Mouse (Mus musculus): ENCODE results near the gene 4930449I24Rik. TPM values are rescaled to one million over a fixed set of nuclear protein-coding genes. Genes with fewer than 3 reads are reported as not detected.
"Not testable (repeated sequence)": the region's sequence is repeated elsewhere in the genome, so short reads cannot be mapped to it uniquely, and the experiment has no call there.

The 4930449I24Rik gene
- polyA plus RNA-seq (2015; fragmentation: Nextera tagmentation; extraction: Ambion mirVana), result not detected in 2 replicates

DNA sequence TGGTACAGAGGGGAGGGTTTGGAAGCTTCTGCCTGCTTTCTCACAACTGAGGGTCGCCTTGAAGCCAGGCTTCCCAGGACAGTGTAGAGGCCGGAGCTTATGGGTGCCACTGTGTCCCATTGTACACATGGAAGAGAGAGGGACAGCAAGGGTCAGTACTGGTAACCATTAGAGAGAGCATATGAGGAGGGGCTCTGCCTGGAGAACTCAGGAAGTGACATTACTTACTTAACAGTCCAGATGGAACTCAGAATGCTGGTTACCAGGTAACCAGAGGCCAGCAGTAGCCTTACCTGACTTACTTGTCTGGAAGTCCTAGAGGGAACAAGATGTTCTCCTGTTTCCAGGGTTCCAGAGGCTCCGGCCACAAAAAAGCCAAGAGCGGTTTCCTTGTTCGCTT lies at the start of gene 4930449I24Rik:
4930449I24Rik (plus strand) TSS at position 301 of the 400 bp plus-strand sequence.
- H3K9ac ChIP-seq (replicated peaks; ENCODE audit: low read length); H3K27me3 ChIP-seq (ENCODE audit: insufficient read depth, low read length); H3K4me1 ChIP-seq (ENCODE audit: insufficient read depth, low read length); H3K9me3 ChIP-seq (ENCODE audit: low read length); H3K4me2 ChIP-seq (replicated peaks; ENCODE audit: low read depth, low read length); H3K27ac ChIP-seq (ENCODE audit: low read length); ATAC-seq (ENCODE audit: low FRiP score, low TSS enrichment); H3K4me3 ChIP-seq (ENCODE audit: low read length); H3K36me3 ChIP-seq (ENCODE audit: insufficient read depth, low read length): not testable (repeated sequence)
- no CpG with 5 or more reads among the region's 5 CpGs for WGBS

DNA sequence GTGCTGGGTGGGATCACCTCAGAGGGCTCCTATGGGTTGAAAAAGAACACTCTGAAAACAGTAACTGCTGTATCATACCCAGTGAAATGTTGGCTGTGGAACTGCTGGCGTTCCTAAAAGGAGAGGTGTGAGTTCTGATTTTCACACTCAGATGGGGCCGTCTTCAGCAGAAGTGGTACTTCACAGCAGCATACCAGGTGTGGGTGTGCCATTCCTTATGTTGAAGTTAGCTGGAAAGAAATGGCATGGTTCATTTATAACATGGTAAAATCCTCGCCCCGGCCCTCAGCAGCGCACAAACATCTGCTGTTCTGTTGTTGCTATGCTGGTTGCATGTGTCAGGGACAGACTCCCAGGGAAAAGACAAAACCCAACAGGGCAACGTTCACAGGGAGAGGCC lies 48.6 kb upstream of the 4930449I24Rik start:
- no peaks in the 10 kb centered on the region for H3K9me3 ChIP-seq (ENCODE audit: low read length)
- no peaks in the 10 kb centered on the region for H3K27me3 ChIP-seq (ENCODE audit: insufficient read depth, low read length)
- H3K9ac ChIP-seq (replicated peaks; ENCODE audit: low read length), result no peak overlapping the region
- H3K36me3 ChIP-seq (ENCODE audit: insufficient read depth, low read length), result peaks cover 5% of the 10 kb centered on the region; the same call in 1 of the 2 replicates
- 89% methylated on average over 6 of the region's 6 CpGs for WGBS
- no peak overlapping the region for H3K4me2 ChIP-seq (replicated peaks; ENCODE audit: low read depth, low read length)
- H3K4me1 ChIP-seq (ENCODE audit: insufficient read depth, low read length), result 0 out of 2 replicates have a peak, but pooled peaks cover 4% of the 10 kb centered on the region
- no peak overlapping the region for H3K27ac ChIP-seq (ENCODE audit: low read length)
- no peak overlapping the region for H3K4me3 ChIP-seq (ENCODE audit: low read length)
- ATAC-seq (ENCODE audit: low FRiP score, low TSS enrichment), result no peak

DNA sequence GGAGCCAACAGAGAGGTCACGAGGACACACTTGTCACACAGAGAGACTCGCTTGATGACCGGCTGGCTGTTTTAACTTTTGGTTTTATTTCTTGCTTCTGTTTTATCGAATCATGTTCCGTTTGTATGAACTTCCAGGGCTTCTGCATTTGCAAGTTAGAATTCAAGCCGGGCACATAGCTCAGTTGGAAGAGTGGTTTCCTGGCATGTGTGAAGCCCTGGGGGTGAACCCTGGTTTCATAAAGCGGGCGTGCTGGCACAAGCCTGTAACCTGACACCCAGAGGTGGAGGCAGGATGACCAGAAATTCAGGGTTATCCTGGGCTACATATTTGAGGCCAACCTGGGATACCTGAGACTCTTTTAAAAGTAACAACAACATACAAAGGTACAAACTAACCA lies 40.6 kb upstream of the 4930449I24Rik start:
- H3K27me3 ChIP-seq (ENCODE audit: insufficient read depth, low read length), result no peaks in the 10 kb centered on the region
- no peaks in the 10 kb centered on the region for H3K9me3 ChIP-seq (ENCODE audit: low read length)
- 55% methylated on average over 8 of the region's 8 CpGs for WGBS
- no peak overlapping the region for H3K4me2 ChIP-seq (replicated peaks; ENCODE audit: low read depth, low read length)
- H3K4me1 ChIP-seq (ENCODE audit: insufficient read depth, low read length), result 0 out of 2 replicates have a peak, but pooled peaks cover 5% of the 10 kb centered on the region
- H3K27ac ChIP-seq (ENCODE audit: low read length), result peak overlapping the region; percentile 52; the same call in 1 of the 2 replicates
- no peaks in the 10 kb centered on the region for H3K36me3 ChIP-seq (ENCODE audit: insufficient read depth, low read length)
- peak; percentile 39; the same call in 1 of the 2 replicates for ATAC-seq (ENCODE audit: low FRiP score, low TSS enrichment)
- H3K4me3 ChIP-seq (ENCODE audit: low read length), result no peak overlapping the region
- no peak overlapping the region for H3K9ac ChIP-seq (replicated peaks; ENCODE audit: low read length)

DNA sequence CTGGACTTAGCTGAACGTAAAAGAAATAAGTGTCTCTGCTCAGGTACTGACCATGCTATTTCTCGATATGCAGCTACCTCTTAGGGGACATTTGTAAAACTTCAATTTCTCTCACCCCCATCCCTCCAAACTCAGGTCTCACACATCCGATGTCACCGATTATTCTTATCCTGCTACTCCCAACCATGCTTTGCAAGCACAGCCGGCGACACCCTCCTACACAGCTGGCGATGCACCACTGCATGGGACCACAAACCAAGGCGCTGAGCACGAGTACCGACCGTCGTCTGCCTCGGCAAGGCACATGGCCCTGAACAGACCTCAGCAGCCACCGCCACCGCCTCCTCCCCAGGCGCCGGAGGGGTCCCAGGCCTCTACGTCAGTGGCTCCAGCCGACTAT lies 35.5 kb upstream of the 4930449I24Rik start:
- Histone ChIP-seq H3K4me1 (ENCODE audit: insufficient read depth, low read length) (no peaks in the 10 kb centered on the region), H3K9me3 (ENCODE audit: low read length) (no peaks in the 10 kb centered on the region), H3K4me3 (ENCODE audit: low read length) (no peak overlapping the region), H3K27ac (ENCODE audit: low read length) (no peak overlapping the region), H3K9ac (replicated peaks; ENCODE audit: low read length) (no peak overlapping the region), H3K36me3 (ENCODE audit: insufficient read depth, low read length) (no peaks in the 10 kb centered on the region), H3K4me2 (replicated peaks; ENCODE audit: low read depth, low read length) (no peak overlapping the region), H3K27me3 (ENCODE audit: insufficient read depth, low read length) (no peaks in the 10 kb centered on the region)
- ATAC-seq (ENCODE audit: low FRiP score, low TSS enrichment), result no peak
- 81% methylated on average over 19 of the region's 19 CpGs for WGBS

DNA sequence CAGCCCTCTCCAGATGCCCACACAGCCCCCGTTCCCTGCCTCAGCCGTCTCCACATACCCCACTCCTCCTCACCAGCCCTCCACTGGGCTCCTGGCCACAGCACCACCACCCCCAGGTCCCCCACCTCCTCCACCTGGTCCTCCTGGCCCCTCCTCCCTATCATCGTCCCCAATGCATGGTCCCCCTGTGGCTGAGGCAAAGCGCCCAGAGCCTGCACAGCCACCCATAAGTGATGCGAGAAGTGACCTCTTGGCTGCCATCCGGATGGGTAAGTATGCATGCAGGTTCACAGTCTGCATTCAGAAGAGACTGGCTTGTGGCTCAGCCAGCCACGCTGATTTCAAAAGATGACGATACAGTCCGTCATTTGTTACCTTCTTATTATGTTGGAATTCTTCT lies 33.9 kb upstream of the 4930449I24Rik start:
- Histone ChIP-seq H3K9ac (replicated peaks; ENCODE audit: low read length) (no peak overlapping the region), H3K4me2 (replicated peaks; ENCODE audit: low read depth, low read length) (no peak overlapping the region), H3K27me3 (ENCODE audit: insufficient read depth, low read length) (no peaks in the 10 kb centered on the region), H3K4me1 (ENCODE audit: insufficient read depth, low read length) (no peaks in the 10 kb centered on the region), H3K27ac (ENCODE audit: low read length) (no peak overlapping the region), H3K36me3 (ENCODE audit: insufficient read depth, low read length) (no peaks in the 10 kb centered on the region), H3K9me3 (ENCODE audit: low read length) (no peaks in the 10 kb centered on the region), H3K4me3 (ENCODE audit: low read length) (no peak overlapping the region)
- WGBS, result 91% methylated on average over 9 of the region's 9 CpGs
- no peak for ATAC-seq (ENCODE audit: low FRiP score, low TSS enrichment)

DNA sequence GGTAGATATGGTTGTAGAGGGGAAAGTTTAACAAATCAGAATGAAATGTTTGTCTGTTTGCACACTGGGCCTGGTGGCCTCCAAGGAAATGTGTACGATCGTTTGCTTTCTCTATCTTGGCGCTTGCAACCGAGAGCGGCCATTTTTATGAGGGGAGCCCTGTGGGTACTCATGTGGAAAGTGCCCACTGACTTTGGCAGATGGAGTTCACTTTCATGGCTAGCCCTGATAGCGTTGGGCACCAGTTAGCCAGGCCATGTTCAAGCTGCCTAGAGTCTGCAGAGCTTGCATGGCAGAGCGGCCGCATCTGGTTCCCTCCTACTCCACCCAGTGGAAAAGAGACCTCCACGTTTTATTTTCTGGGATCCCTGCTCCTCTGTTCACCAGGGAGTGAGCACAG lies 31.4 kb upstream of the 4930449I24Rik start:
- no peak for ATAC-seq (ENCODE audit: low FRiP score, low TSS enrichment)
- Histone ChIP-seq H3K4me3 (ENCODE audit: low read length) (no peak overlapping the region), H3K4me2 (replicated peaks; ENCODE audit: low read depth, low read length) (no peak overlapping the region), H3K27me3 (ENCODE audit: insufficient read depth, low read length) (no peaks in the 10 kb centered on the region), H3K36me3 (ENCODE audit: insufficient read depth, low read length) (no peaks in the 10 kb centered on the region), H3K9ac (replicated peaks; ENCODE audit: low read length) (no peak overlapping the region), H3K4me1 (ENCODE audit: insufficient read depth, low read length) (no peaks in the 10 kb centered on the region), H3K9me3 (ENCODE audit: low read length) (no peaks in the 10 kb centered on the region), H3K27ac (ENCODE audit: low read length) (no peak overlapping the region)
- 80% methylated on average over 9 of the region's 9 CpGs for WGBS

DNA sequence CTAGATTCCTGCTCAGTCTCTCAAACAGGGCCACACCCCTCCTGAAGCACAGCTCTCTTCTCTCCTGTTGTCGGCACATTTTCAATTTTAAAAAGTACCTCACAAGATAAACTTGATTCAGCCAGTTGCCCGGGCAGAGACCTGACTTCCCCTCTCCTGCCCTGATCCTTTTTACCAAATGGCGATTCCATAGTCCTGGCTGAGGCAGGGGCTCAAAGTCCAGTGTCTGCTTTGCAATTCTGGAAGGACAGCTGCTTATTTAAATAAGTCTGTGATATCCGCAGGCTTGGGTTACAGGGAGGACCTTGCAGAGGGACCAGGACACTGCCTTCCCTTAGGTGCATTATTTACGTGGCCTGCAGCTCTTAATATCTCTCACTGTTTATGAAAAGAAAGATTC lies 30.9 kb upstream of the 4930449I24Rik start:
- ATAC-seq (ENCODE audit: low FRiP score, low TSS enrichment), result peak; percentile 61; the same call in 1 of the 2 replicates
- 80% methylated on average over 5 of the region's 5 CpGs for WGBS
- H3K4me2 ChIP-seq (replicated peaks; ENCODE audit: low read depth, low read length), result no peak overlapping the region

DNA sequence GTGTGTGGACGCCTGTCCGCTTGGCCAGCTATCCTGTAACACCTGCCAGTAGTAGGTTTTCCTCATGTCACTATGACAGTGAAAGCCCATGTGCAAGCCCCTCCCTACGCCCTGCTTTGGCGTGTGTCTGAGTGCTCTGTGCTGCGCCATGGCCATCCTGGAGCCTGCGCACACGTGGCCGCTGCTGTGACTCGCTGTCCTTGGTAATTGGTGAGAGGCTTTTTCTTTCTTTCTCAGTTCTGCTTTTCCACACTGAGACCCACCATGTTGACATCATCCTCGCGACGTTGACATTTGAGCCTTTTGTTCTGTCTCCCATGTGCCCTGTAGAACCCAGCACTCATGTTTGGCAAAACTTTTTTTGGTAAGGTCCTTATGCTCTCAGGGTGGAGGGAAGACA lies 30.4 kb upstream of the 4930449I24Rik start:
- 89% methylated on average over 12 of the region's 12 CpGs for WGBS
- Histone ChIP-seq H3K36me3 (ENCODE audit: insufficient read depth, low read length) (no peaks in the 10 kb centered on the region), H3K4me1 (ENCODE audit: insufficient read depth, low read length) (no peaks in the 10 kb centered on the region), H3K4me2 (replicated peaks; ENCODE audit: low read depth, low read length) (no peak overlapping the region), H3K27ac (ENCODE audit: low read length) (no peak overlapping the region), H3K9me3 (ENCODE audit: low read length) (no peaks in the 10 kb centered on the region), H3K27me3 (ENCODE audit: insufficient read depth, low read length) (no peaks in the 10 kb centered on the region), H3K9ac (replicated peaks; ENCODE audit: low read length) (no peak overlapping the region), H3K4me3 (ENCODE audit: low read length) (no peak overlapping the region)
- ATAC-seq (ENCODE audit: low FRiP score, low TSS enrichment), result no peak

More for the DNA sequence above, 30.9 kb upstream of the 4930449I24Rik start:
- H3K36me3 ChIP-seq (ENCODE audit: insufficient read depth, low read length), result no peaks in the 10 kb centered on the region
- H3K4me1 ChIP-seq (ENCODE audit: insufficient read depth, low read length), result no peaks in the 10 kb centered on the region
- no peak overlapping the region for H3K4me3 ChIP-seq (ENCODE audit: low read length)
- H3K9me3 ChIP-seq (ENCODE audit: low read length), result no peaks in the 10 kb centered on the region
- no peak overlapping the region for H3K27ac ChIP-seq (ENCODE audit: low read length)
- H3K9ac ChIP-seq (replicated peaks; ENCODE audit: low read length), result no peak overlapping the region
- H3K27me3 ChIP-seq (ENCODE audit: insufficient read depth, low read length), result no peaks in the 10 kb centered on the region

DNA sequence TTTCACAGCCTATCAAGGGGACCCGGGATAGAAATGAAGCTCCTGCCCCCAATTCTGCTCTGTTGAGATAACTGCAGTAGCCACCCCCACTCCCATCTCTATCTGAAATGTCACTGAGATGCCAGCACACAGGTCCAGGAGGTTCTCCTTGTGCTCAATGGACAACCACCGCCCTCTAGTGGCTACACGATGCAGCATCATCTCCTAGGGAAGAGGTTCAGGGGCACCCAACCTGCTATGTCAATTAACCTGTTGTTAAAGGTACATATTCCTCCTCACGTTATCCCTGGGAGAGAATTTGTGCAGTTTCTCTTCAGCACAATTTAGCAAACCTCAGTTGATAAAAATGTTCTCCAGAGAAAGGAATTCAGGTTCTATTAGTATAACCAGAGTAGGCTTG lies 22.6 kb upstream of the 4930449I24Rik start:
- not testable (repeated sequence) for H3K9me3 ChIP-seq (ENCODE audit: low read length); H3K4me2 ChIP-seq (replicated peaks; ENCODE audit: low read depth, low read length); H3K9ac ChIP-seq (replicated peaks; ENCODE audit: low read length); H3K36me3 ChIP-seq (ENCODE audit: insufficient read depth, low read length); H3K27ac ChIP-seq (ENCODE audit: low read length); H3K4me3 ChIP-seq (ENCODE audit: low read length); H3K27me3 ChIP-seq (ENCODE audit: insufficient read depth, low read length); H3K4me1 ChIP-seq (ENCODE audit: insufficient read depth, low read length); ATAC-seq (ENCODE audit: low FRiP score, low TSS enrichment)
- WGBS, result 12% methylated on average over 4 of the region's 4 CpGs

DNA sequence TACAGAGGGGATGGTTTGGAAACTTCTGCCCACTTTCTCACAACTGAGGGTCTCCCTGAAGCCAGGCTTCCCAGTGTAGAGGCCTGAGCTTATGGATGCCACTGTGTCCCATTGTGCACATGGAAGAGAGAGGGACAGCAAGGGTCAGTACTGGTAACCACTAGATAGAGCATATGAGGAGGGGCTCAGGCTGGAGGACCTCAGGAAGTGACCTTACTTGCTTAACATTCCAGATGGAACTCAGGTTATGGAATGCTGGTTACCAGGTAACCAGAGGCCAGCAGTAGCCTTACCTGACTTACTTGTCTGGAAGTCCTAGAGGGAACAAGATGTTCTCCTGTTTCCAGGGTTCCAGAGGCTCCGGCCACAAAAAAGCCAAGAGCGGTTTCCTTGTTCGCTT lies 20.5 kb upstream of the 4930449I24Rik start, which contains the start of gene Gm6408:
Gm6408 (plus strand) TSS at position 301 of the 400 bp plus-strand sequence.
- H3K9me3 ChIP-seq (ENCODE audit: low read length); H3K4me1 ChIP-seq (ENCODE audit: insufficient read depth, low read length); ATAC-seq (ENCODE audit: low FRiP score, low TSS enrichment); H3K4me3 ChIP-seq (ENCODE audit: low read length); H3K4me2 ChIP-seq (replicated peaks; ENCODE audit: low read depth, low read length); H3K36me3 ChIP-seq (ENCODE audit: insufficient read depth, low read length); H3K27ac ChIP-seq (ENCODE audit: low read length); H3K27me3 ChIP-seq (ENCODE audit: insufficient read depth, low read length); H3K9ac ChIP-seq (replicated peaks; ENCODE audit: low read length): not testable (repeated sequence)
- WGBS, result 100% methylated on average over 1 of the region's 3 CpGs

Measured in kidney, embryonic 16.5 days (tissue).